Comparison of ENCODE assay signal across 11 mouse cellular contexts in the genomic region with DNA sequence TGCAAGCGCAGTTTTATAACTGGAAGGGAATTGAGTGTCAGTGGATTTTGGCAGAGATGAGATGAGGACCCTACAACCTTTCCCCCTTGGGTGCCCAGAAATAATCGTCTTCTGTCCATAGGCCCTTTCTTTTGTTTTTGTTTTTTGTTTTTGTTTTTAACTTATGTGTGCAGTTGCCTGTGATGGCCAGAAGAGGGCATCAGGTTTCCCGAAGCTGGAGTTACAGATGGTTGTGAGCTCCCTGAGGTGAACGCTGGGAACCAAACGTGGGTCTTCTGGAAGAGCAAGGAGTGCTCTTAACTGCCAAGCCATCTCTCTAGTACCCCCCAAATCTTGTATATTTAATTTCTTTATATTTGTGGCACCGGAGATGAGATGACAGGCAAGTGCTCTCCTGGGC. TPM values are rescaled to one million over a fixed set of nuclear protein-coding genes. Genes with fewer than 3 reads are reported as not detected.
DNase-seq lines count a peak whose midpoint lies in the region; ATAC-seq and TF ChIP-seq lines count a peak whose summit lies in the region.
"Had no signal": no experiment of that assay in that cellular context is flagged by ENCODE, and none has a peak within 500 bp of the region (broad histone marks: within the 10 kb centered on the region; RNA-seq: fewer than 3 reads in every experiment).

No protein-coding gene starts in this region.

- H3K4me3 ChIP-seq in forebrain, postnatal 0 days (ENCODE audit: low read depth, low read length), result no peak overlapping the region
- no peak overlapping the region for H3K4me3 ChIP-seq in forebrain, embryonic 13.5 days
- no peak overlapping the region for H3K4me3 ChIP-seq in liver, postnatal 0 days (ENCODE audit: low read depth, low read length)
- no peak overlapping the region for H3K4me3 ChIP-seq in liver, embryonic 12.5 days
- H3K4me3 ChIP-seq in cortical plate, adult 2 months (ENCODE audit: insufficient read depth, low read length), result no peak overlapping the region
- no peak overlapping the region for H3K4me3 ChIP-seq in limb, embryonic 15.5 days
- H3K4me3 ChIP-seq in midbrain, embryonic 13.5 days (replicated peaks), result no peak overlapping the region
- H3K4me3 ChIP-seq: forebrain, embryonic 15.5 days; liver, embryonic 13.5 days had no signal

- TF ChIP-seq EP300 in liver, postnatal 0 days (IDR thresholded peaks at IDR 0.05; ENCODE audit: low read depth), result no peak

- WGBS in forebrain, postnatal 0 days, result 88% methylated on average over 6 of the region's 6 CpGs
- 91% methylated on average over 6 of the region's 6 CpGs for WGBS in forebrain, embryonic 13.5 days
- WGBS in liver, postnatal 0 days (ENCODE audit: insufficient replicate concordance), result 86% methylated on average over 6 of the region's 6 CpGs
- 71% methylated on average over 6 of the region's 6 CpGs for WGBS in liver, embryonic 12.5 days (ENCODE audit: insufficient replicate concordance)
- 87% methylated on average over 6 of the region's 6 CpGs for WGBS in limb, embryonic 15.5 days
- 92% methylated on average over 6 of the region's 6 CpGs for WGBS in midbrain, embryonic 13.5 days

- no peak overlapping the region for H3K27ac ChIP-seq in forebrain, postnatal 0 days (ENCODE audit: low read depth, low read length)
- H3K27ac ChIP-seq in forebrain, embryonic 13.5 days, result no peak overlapping the region
- no peak overlapping the region; the same call in 1 of the 2 replicates for H3K27ac ChIP-seq in liver, postnatal 0 days (ENCODE audit: low read depth)
- no peak overlapping the region for H3K27ac ChIP-seq in liver, embryonic 12.5 days
- H3K27ac ChIP-seq in cortical plate, adult 2 months (ENCODE audit: insufficient read depth, low read length), result no peak overlapping the region
- peak overlapping the region; percentile 95 for H3K27ac ChIP-seq in limb, embryonic 15.5 days
- no peak overlapping the region for H3K27ac ChIP-seq in midbrain, embryonic 13.5 days
- H3K27ac ChIP-seq: forebrain, embryonic 15.5 days; liver, embryonic 13.5 days had no signal

- TF ChIP-seq POLR2A in cortical plate, adult 2 months (IDR thresholded peaks at IDR 0.05; ENCODE audit: extremely low read depth, insufficient read depth, low read length), result no peak

- H3K9me3 ChIP-seq in forebrain, postnatal 0 days (ENCODE audit: low read length), result no peaks in the 10 kb centered on the region
- H3K9me3 ChIP-seq in forebrain, embryonic 13.5 days (replicated peaks), result no peaks in the 10 kb centered on the region
- no peaks in the 10 kb centered on the region for H3K9me3 ChIP-seq in liver, postnatal 0 days (ENCODE audit: low read length)
- H3K9me3 ChIP-seq in liver, embryonic 12.5 days (replicated peaks), result 0 out of 2 replicates have a peak, but pooled peaks cover 5% of the 10 kb centered on the region
- no peaks in the 10 kb centered on the region for H3K9me3 ChIP-seq in limb, embryonic 15.5 days
- H3K9me3 ChIP-seq in midbrain, embryonic 13.5 days, result no peaks in the 10 kb centered on the region
- H3K9me3 ChIP-seq: forebrain, embryonic 15.5 days; liver, embryonic 13.5 days had no signal

- H3K4me1 ChIP-seq in forebrain, postnatal 0 days (ENCODE audit: insufficient read depth), result peaks cover 19% of the 10 kb centered on the region; the same call in 1 of the 2 replicates
- peaks cover 41% of the 10 kb centered on the region for H3K4me1 ChIP-seq in forebrain, embryonic 13.5 days
- peaks cover 34% of the 10 kb centered on the region for H3K4me1 ChIP-seq in liver, postnatal 0 days (ENCODE audit: insufficient read depth)
- peaks cover 33% of the 10 kb centered on the region for H3K4me1 ChIP-seq in liver, embryonic 12.5 days
- peaks cover 7% of the 10 kb centered on the region for H3K4me1 ChIP-seq in cortical plate, adult 2 months (ENCODE audit: control insufficient read depth, insufficient read depth, low read length)
- peaks cover 59% of the 10 kb centered on the region for H3K4me1 ChIP-seq in limb, embryonic 15.5 days
- peaks cover 38% of the 10 kb centered on the region for H3K4me1 ChIP-seq in midbrain, embryonic 13.5 days (replicated peaks)

- peak; percentile 38 for TF ChIP-seq CTCF in forebrain, postnatal 0 days (IDR thresholded peaks at IDR 0.05; ENCODE audit: low read depth)
- peak; percentile 48 for TF ChIP-seq CTCF in liver, postnatal 0 days (IDR thresholded peaks at IDR 0.05; ENCODE audit: low read depth)
- TF ChIP-seq CTCF in cortical plate, adult 2 months (IDR thresholded peaks at IDR 0.05; ENCODE audit: extremely low read depth, insufficient read depth, low read length), result 0 out of 2 replicates have a peak, but pooled peaks have one; percentile 12

- DNase-seq in forebrain, postnatal 0 days, result no peak
- no peak for DNase-seq in liver, postnatal 0 days
- no peak for DNase-seq in thymus, postnatal 4 days
- DNase-seq: kidney, adult 11 months; liver, embryonic 13.5 days had no signal

- no peak overlapping the region for H3K9ac ChIP-seq in forebrain, postnatal 0 days
- H3K9ac ChIP-seq in forebrain, embryonic 13.5 days, result no peak overlapping the region
- H3K9ac ChIP-seq in liver, postnatal 0 days (replicated peaks), result no peak overlapping the region
- no peak overlapping the region for H3K9ac ChIP-seq in liver, embryonic 12.5 days
- H3K9ac ChIP-seq in limb, embryonic 15.5 days, result no peak overlapping the region
- no peak overlapping the region for H3K9ac ChIP-seq in midbrain, embryonic 13.5 days (replicated peaks)
- H3K9ac ChIP-seq: forebrain, embryonic 15.5 days; liver, embryonic 13.5 days had no signal

- no peak overlapping the region for H3K4me2 ChIP-seq in forebrain, postnatal 0 days (ENCODE audit: low read depth)
- no peak overlapping the region for H3K4me2 ChIP-seq in forebrain, embryonic 13.5 days
- H3K4me2 ChIP-seq in liver, postnatal 0 days (ENCODE audit: low read depth, low read length), result no peak overlapping the region
- H3K4me2 ChIP-seq in liver, embryonic 12.5 days, result no peak overlapping the region
- no peak overlapping the region for H3K4me2 ChIP-seq in limb, embryonic 15.5 days
- H3K4me2 ChIP-seq in midbrain, embryonic 13.5 days (replicated peaks), result no peak overlapping the region
- H3K4me2 ChIP-seq: forebrain, embryonic 15.5 days; liver, embryonic 13.5 days had no signal

- no peak for ATAC-seq in forebrain, postnatal 0 days
- ATAC-seq in forebrain, embryonic 13.5 days, result no peak
- no peak for ATAC-seq in liver, postnatal 0 days
- no peak for ATAC-seq in liver, embryonic 12.5 days
- no peak for ATAC-seq in limb, embryonic 15.5 days (ENCODE audit: insufficient number of reproducible peaks, low FRiP score, low TSS enrichment, low read depth)
- no peak for ATAC-seq in midbrain, embryonic 13.5 days
- ATAC-seq: forebrain, embryonic 15.5 days had no signal

- no peaks in the 10 kb centered on the region for H3K36me3 ChIP-seq in forebrain, postnatal 0 days (ENCODE audit: insufficient read depth)
- H3K36me3 ChIP-seq in forebrain, embryonic 13.5 days (ENCODE audit: poor library complexity, severe bottlenecking), result no peaks in the 10 kb centered on the region
- no peaks in the 10 kb centered on the region for H3K36me3 ChIP-seq in liver, postnatal 0 days (replicated peaks; ENCODE audit: insufficient read depth, low read length)
- no peaks in the 10 kb centered on the region for H3K36me3 ChIP-seq in liver, embryonic 12.5 days
- no peaks in the 10 kb centered on the region for H3K36me3 ChIP-seq in limb, embryonic 15.5 days
- H3K36me3 ChIP-seq in midbrain, embryonic 13.5 days, result no peaks in the 10 kb centered on the region
- H3K36me3 ChIP-seq: forebrain, embryonic 15.5 days; liver, embryonic 13.5 days had no signal

- H3K27me3 ChIP-seq in forebrain, postnatal 0 days (ENCODE audit: insufficient read depth, low read length), result no peaks in the 10 kb centered on the region
- H3K27me3 ChIP-seq in forebrain, embryonic 13.5 days, result no peaks in the 10 kb centered on the region
- H3K27me3 ChIP-seq in liver, postnatal 0 days (ENCODE audit: insufficient read depth, low read length), result no peaks in the 10 kb centered on the region
- peaks cover 36% of the 10 kb centered on the region for H3K27me3 ChIP-seq in liver, embryonic 12.5 days (replicated peaks)
- H3K27me3 ChIP-seq in limb, embryonic 15.5 days, result no peaks in the 10 kb centered on the region
- H3K27me3 ChIP-seq in midbrain, embryonic 13.5 days, result 0 out of 2 replicates have a peak, but pooled peaks cover 3% of the 10 kb centered on the region
- H3K27me3 ChIP-seq: forebrain, embryonic 15.5 days had no signal

RNA-seq across cellular contexts. Expression of gene Ddit4, which starts 15.1 kb away (rescaled TPM):
- 40.0 and 40.7 TPM in 2 replicates for total RNA-seq in forebrain, postnatal 0 days (2014; rRNA removed)
- 52.9 and 57.8 TPM in 2 replicates for polyA plus RNA-seq in forebrain, postnatal 0 days (2015; fragmentation: Nextera tagmentation; extraction: Ambion mirVana)
- polyA plus RNA-seq in forebrain, embryonic 13.5 days (2015; fragmentation: Nextera tagmentation; extraction: Ambion mirVana), result 69.3 and 71.3 TPM in 2 replicates
- polyA plus RNA-seq in liver, postnatal 0 days (2015; fragmentation: Nextera tagmentation; extraction: Ambion mirVana), result 3.6 and 5.2 TPM in 2 replicates
- polyA plus RNA-seq in liver, embryonic 12.5 days (2016; fragmentation: Nextera tagmentation; extraction: Ambion mirVana), result 5.4 and 6.9 TPM in 2 replicates
- 35.7 and 38.3 TPM in 2 replicates for polyA plus RNA-seq in cortical plate, adult 2 months (2012; rRNA removed)
- polyA plus RNA-seq in limb, embryonic 15.5 days (2015; fragmentation: Nextera tagmentation; extraction: Ambion mirVana), result 63.6 and 77.1 TPM in 2 replicates
- 48.5 and 58.7 TPM in 2 replicates for polyA plus RNA-seq in midbrain, embryonic 13.5 days (2015; fragmentation: Nextera tagmentation; extraction: Ambion mirVana)

RNA-seq across cellular contexts. Expression of gene Ascc1, which starts 35.9 kb away (rescaled TPM):
- total RNA-seq in forebrain, postnatal 0 days (2014; rRNA removed), result 20.0 and 24.3 TPM in 2 replicates
- 43.8 and 50.5 TPM in 2 replicates for polyA plus RNA-seq in forebrain, postnatal 0 days (2015; fragmentation: Nextera tagmentation; extraction: Ambion mirVana)
- polyA plus RNA-seq in forebrain, embryonic 13.5 days (2015; fragmentation: Nextera tagmentation; extraction: Ambion mirVana), result 42.1 and 43.1 TPM in 2 replicates
- 14.1 and 14.7 TPM in 2 replicates for polyA plus RNA-seq in liver, postnatal 0 days (2015; fragmentation: Nextera tagmentation; extraction: Ambion mirVana)
- 22.6 and 23.4 TPM in 2 replicates for polyA plus RNA-seq in liver, embryonic 12.5 days (2016; fragmentation: Nextera tagmentation; extraction: Ambion mirVana)
- polyA plus RNA-seq in cortical plate, adult 2 months (2012; rRNA removed), result 22.5 and 22.7 TPM in 2 replicates
- 41.3 and 44.4 TPM in 2 replicates for polyA plus RNA-seq in limb, embryonic 15.5 days (2015; fragmentation: Nextera tagmentation; extraction: Ambion mirVana)
- 49.5 and 50.6 TPM in 2 replicates for polyA plus RNA-seq in midbrain, embryonic 13.5 days (2015; fragmentation: Nextera tagmentation; extraction: Ambion mirVana)

RNA-seq across cellular contexts. Expression of gene Anapc16, which starts 36.2 kb away (rescaled TPM):
- 98.6 and 115 TPM in 2 replicates for total RNA-seq in forebrain, postnatal 0 days (2014; rRNA removed)
- 109 and 117 TPM in 2 replicates for polyA plus RNA-seq in forebrain, postnatal 0 days (2015; fragmentation: Nextera tagmentation; extraction: Ambion mirVana)
- 122 TPM in 2 replicates for polyA plus RNA-seq in forebrain, embryonic 13.5 days (2015; fragmentation: Nextera tagmentation; extraction: Ambion mirVana)
- 37.3 and 37.7 TPM in 2 replicates for polyA plus RNA-seq in liver, postnatal 0 days (2015; fragmentation: Nextera tagmentation; extraction: Ambion mirVana)
- 55.3 and 63.1 TPM in 2 replicates for polyA plus RNA-seq in liver, embryonic 12.5 days (2016; fragmentation: Nextera tagmentation; extraction: Ambion mirVana)
- 96.3 and 98.7 TPM in 2 replicates for polyA plus RNA-seq in cortical plate, adult 2 months (2012; rRNA removed)
- 97.5 and 110 TPM in 2 replicates for polyA plus RNA-seq in limb, embryonic 15.5 days (2015; fragmentation: Nextera tagmentation; extraction: Ambion mirVana)
- 121 TPM in 2 replicates for polyA plus RNA-seq in midbrain, embryonic 13.5 days (2015; fragmentation: Nextera tagmentation; extraction: Ambion mirVana)
